Mouse (Mus musculus) activated CD4-positive, CD25-positive, alpha-beta regulatory T cell (primary cell): ENCODE results near the gene Vmn2r65. TPM values are rescaled to one million over a fixed set of nuclear protein-coding genes. Genes with fewer than 3 reads are reported as not detected.

Experiments
- polyA plus RNA-seq, 2 experiments: library from polyadenylated mRNA; unstranded; fragments of 100-300 nt; shearing (Covaris generic); gene quantifications; one replicate each; pipeline ENCODE4 v1.2.1; 2017

The Vmn2r65 gene
- polyA plus RNA-seq = not detected

DNA sequence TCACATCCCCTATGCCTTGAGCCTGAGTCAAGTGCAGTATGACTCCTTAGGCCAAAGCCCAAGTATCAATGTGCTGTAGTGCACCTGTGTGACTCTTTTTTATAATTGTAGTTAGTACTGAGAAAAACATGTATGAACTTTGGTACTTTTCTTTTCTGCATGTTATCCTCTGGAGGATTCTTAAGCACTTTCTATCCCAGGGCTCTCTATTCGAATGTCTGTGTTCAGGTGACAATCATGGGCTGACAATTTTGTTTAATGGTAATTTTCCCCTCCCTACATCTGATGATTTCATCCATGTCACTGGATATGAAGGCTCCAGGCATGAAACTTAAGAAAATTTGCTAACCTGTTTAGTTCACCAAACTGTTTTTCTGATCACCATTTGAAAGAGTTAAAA, at the start of gene Vmn2r65:
Vmn2r65 (minus strand) TSS at position 101 of the 400 bp plus-strand sequence.

DNA sequence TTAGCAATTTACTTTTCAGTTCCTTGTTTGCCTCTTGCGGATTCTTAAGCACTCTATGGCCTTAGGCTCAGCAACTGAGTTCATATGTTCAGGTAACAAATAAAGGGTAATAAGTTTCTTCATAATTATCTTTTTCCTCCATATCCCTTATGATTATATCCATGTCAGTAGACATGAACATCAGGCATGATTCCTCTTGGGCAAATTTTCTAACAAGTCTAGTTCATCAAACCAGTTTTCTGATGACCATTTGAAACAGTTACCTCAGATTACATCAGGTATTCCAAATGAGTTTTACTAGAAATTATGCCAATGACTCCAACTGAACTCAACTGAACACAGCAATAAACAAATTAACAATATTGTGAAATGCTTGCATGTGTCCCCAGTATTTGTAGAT, 48.3 kb upstream of the Vmn2r65 start, which contains the start of gene Vmn2r66:
Vmn2r66 (minus strand) TSS at position 101 of the 400 bp plus-strand sequence.

Other genes with a start within 250 kb of the Vmn2r65 start
- not detected for gene Olfr291, start 110.6 kb downstream of the Vmn2r65 start, polyA plus RNA-seq
- under 1 TPM; 0.02 to 0.05 TPM for gene Vmn2r66, start 48.2 kb upstream of the Vmn2r65 start, polyA plus RNA-seq
- gene Vmn2r67, start 191.9 kb upstream of the Vmn2r65 start, polyA plus RNA-seq = under 1 TPM in 1 of 2 experiments, not detected in 1; 0.06 TPM